Mouse (Mus musculus): Measurements from ENCODE around the gene Map4k4. TPM values are rescaled to one million over a fixed set of nuclear protein-coding genes. Genes with fewer than 3 reads are reported as not detected.

Map4k4 gene
- 250 and 294 TPM in 2 replicates for total RNA-seq (2023)

GRCm38 (mm10) chr1:39900181-39901005 is at the start of gene Map4k4:
Gene Map4k4, plus strand, starts transcription at chr1:39900913.

DNA sequence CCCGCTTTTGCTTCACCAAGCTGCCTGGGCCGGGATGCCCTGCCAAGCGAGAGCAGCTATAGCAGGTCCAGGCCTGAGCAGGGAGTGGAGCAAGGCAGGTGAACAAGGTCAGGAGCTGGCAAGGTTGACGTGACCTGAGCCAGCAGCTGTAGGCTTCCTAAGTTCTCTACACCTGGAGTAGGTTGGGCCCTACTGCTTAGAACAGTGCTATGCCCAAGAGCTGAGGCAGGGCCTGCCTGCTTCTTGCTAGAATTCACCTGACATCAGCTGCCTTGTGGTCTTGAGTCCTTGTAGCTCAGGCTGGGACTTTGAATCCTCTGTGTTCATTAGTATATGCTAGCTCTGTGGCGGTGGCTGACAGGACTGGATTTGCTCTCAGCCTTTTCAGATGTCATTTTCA is 173.1 kb downstream of the Map4k4 start, which contains the start of gene Il1r2:
Gene Il1r2, plus strand, starts transcription at position 301 of the 400 bp plus-strand sequence.

Other genes starting within 250 kb of the Map4k4 start
- 0.07 and 0.09 TPM in 2 replicates for gene Creg2, start 249.4 kb upstream of the Map4k4 start, total RNA-seq (2023)
- gene Rfx8, start 179.9 kb upstream of the Map4k4 start, total RNA-seq (2023): not detected in 2 replicates
- gene Gm3646, start 95.6 kb upstream of the Map4k4 start, total RNA-seq (2023): not detected in 2 replicates
- gene Il1r2, start 173.2 kb downstream of the Map4k4 start, total RNA-seq (2023): 1,099 and 1,472 TPM in 2 replicates